Mouse (Mus musculus): ENCODE measurements around the gene Nexn. TPM values are rescaled to one million over a fixed set of nuclear protein-coding genes. Genes with fewer than 3 reads are reported as not detected.

Nexn gene
- polyA plus RNA-seq, 1 experiment from 2014 or later, result 3.8 TPM

- no peaks in the 10 kb centered on the region for H3K9me3 ChIP-seq
- no peak overlapping the region for H3K27ac ChIP-seq
- no peaks in the 10 kb centered on the region for H3K27me3 ChIP-seq (ENCODE audit: poor library complexity, severe bottlenecking)
- no peak overlapping the region for H3K4me3 ChIP-seq
- 90% methylated on average over 12 of the region's 12 CpGs for WGBS
- H3K4me1 ChIP-seq, result no peaks in the 10 kb centered on the region
- no peak for DNase-seq (ENCODE audit: extremely low spot score, low spot score)
- peaks cover 5% of the 10 kb centered on the region; the same call in 1 of the 2 replicates for H3K36me3 ChIP-seq (replicated peaks)
Observed at GRCm38 (mm10) chr3:152247708-152248107, 18.4 kb downstream of the Nexn start.

- Histone ChIP-seq H3K9me3 (no peaks in the 10 kb centered on the region), H3K4me3 (no peak overlapping the region), H3K27me3 (ENCODE audit: poor library complexity, severe bottlenecking) (no peaks in the 10 kb centered on the region), H3K36me3 (replicated peaks) (peaks cover 10% of the 10 kb centered on the region), H3K27ac (no peak overlapping the region), H3K4me1 (no peaks in the 10 kb centered on the region)
- DNase-seq (ENCODE audit: extremely low spot score, low spot score), result no peak
- WGBS, result 81% methylated on average over 5 of the region's 5 CpGs
Observed at GRCm38 (mm10) chr3:152245273-152245910, 20.8 kb downstream of the Nexn start.

GRCm38 (mm10) chr3:152243304-152243703, 22.8 kb downstream of the Nexn start:
- WGBS, result 83% methylated on average over 4 of the region's 4 CpGs
- Histone ChIP-seq H3K4me1 (no peaks in the 10 kb centered on the region), H3K27me3 (ENCODE audit: poor library complexity, severe bottlenecking) (no peaks in the 10 kb centered on the region), H3K36me3 (replicated peaks) (peaks cover 30% of the 10 kb centered on the region), H3K9me3 (no peaks in the 10 kb centered on the region), H3K27ac (no peak overlapping the region), H3K4me3 (no peak overlapping the region)
- DNase-seq (ENCODE audit: extremely low spot score, low spot score), result no peak

- no peak for DNase-seq (ENCODE audit: extremely low spot score, low spot score)
- no peaks in the 10 kb centered on the region for H3K9me3 ChIP-seq
- H3K36me3 ChIP-seq (replicated peaks), result peaks cover 52% of the 10 kb centered on the region
- no peaks in the 10 kb centered on the region for H3K27me3 ChIP-seq (ENCODE audit: poor library complexity, severe bottlenecking)
- no peaks in the 10 kb centered on the region for H3K4me1 ChIP-seq
- H3K27ac ChIP-seq, result no peak overlapping the region
- H3K4me3 ChIP-seq, result no peak overlapping the region
- whole genome bisulfite sequencing, result 83% methylated on average over 3 of the region's 3 CpGs
Observed at GRCm38 (mm10) chr3:152241098-152241497, 25.1 kb downstream of the Nexn start.

- H3K36me3 ChIP-seq (replicated peaks), result peaks cover 63% of the 10 kb centered on the region
Observed at GRCm38 (mm10) chr3:152239592-152239991, 26.6 kb downstream of the Nexn start.

GRCm38 (mm10) chr3:152238836-152239235, 27.3 kb downstream of the Nexn start:
- no peak for DNase-seq (ENCODE audit: extremely low spot score, low spot score)
- H3K36me3 ChIP-seq (replicated peaks), result peaks cover 70% of the 10 kb centered on the region

More at GRCm38 (mm10) chr3:152239592-152239991, 26.6 kb downstream of the Nexn start:
- H3K4me3 ChIP-seq, result no peak overlapping the region
- 97% methylated on average over 1 of the region's 1 CpGs for WGBS
- no peak for DNase-seq (ENCODE audit: extremely low spot score, low spot score)
- no peak overlapping the region for H3K27ac ChIP-seq
- H3K27me3 ChIP-seq (ENCODE audit: poor library complexity, severe bottlenecking), result no peaks in the 10 kb centered on the region
- H3K9me3 ChIP-seq, result no peaks in the 10 kb centered on the region
- H3K4me1 ChIP-seq, result no peaks in the 10 kb centered on the region

GRCm38 (mm10) chr3:152235805-152236204, 30.3 kb downstream of the Nexn start:
- Histone ChIP-seq H3K4me3 (no peak overlapping the region), H3K9me3 (no peaks in the 10 kb centered on the region), H3K27me3 (ENCODE audit: poor library complexity, severe bottlenecking) (no peaks in the 10 kb centered on the region), H3K27ac (no peak overlapping the region), H3K36me3 (replicated peaks) (peaks cover 99% of the 10 kb centered on the region), H3K4me1 (no peaks in the 10 kb centered on the region)
- WGBS, result 96% methylated on average over 1 of the region's 1 CpGs
- no peak for DNase-seq (ENCODE audit: extremely low spot score, low spot score)

More at GRCm38 (mm10) chr3:152238836-152239235, 27.3 kb downstream of the Nexn start:
- 78% methylated on average over 2 of the region's 2 CpGs for WGBS
- no peak overlapping the region for H3K27ac ChIP-seq
- no peaks in the 10 kb centered on the region for H3K27me3 ChIP-seq (ENCODE audit: poor library complexity, severe bottlenecking)
- no peaks in the 10 kb centered on the region for H3K4me1 ChIP-seq
- no peaks in the 10 kb centered on the region for H3K9me3 ChIP-seq
- no peak overlapping the region for H3K4me3 ChIP-seq

GRCm38 (mm10) chr3:152235238-152235637, 30.9 kb downstream of the Nexn start:
- H3K36me3 ChIP-seq (replicated peaks), result peaks cover 99% of the 10 kb centered on the region
- no peak overlapping the region for H3K27ac ChIP-seq
- no peak overlapping the region for H3K4me3 ChIP-seq
- no peaks in the 10 kb centered on the region for H3K9me3 ChIP-seq
- WGBS, result 98% methylated on average over 1 of the region's 1 CpGs
- DNase-seq (ENCODE audit: extremely low spot score, low spot score), result no peak
- H3K4me1 ChIP-seq, result no peaks in the 10 kb centered on the region
- no peaks in the 10 kb centered on the region for H3K27me3 ChIP-seq (ENCODE audit: poor library complexity, severe bottlenecking)

GRCm38 (mm10) chr3:152231333-152232100, 34.6 kb downstream of the Nexn start:
- peaks cover 100% of the 10 kb centered on the region for H3K36me3 ChIP-seq (replicated peaks)
- 72% methylated on average over 6 of the region's 6 CpGs for WGBS
- H3K27ac ChIP-seq, result no peak overlapping the region
- H3K4me3 ChIP-seq, result no peak overlapping the region
- no peaks in the 10 kb centered on the region for H3K27me3 ChIP-seq (ENCODE audit: poor library complexity, severe bottlenecking)
- no peaks in the 10 kb centered on the region for H3K9me3 ChIP-seq
- DNase-seq (ENCODE audit: extremely low spot score, low spot score), result no peak
- H3K4me1 ChIP-seq, result no peaks in the 10 kb centered on the region

- 95% methylated on average over 5 of the region's 5 CpGs for WGBS
- Histone ChIP-seq H3K27me3 (ENCODE audit: poor library complexity, severe bottlenecking) (no peaks in the 10 kb centered on the region), H3K9me3 (no peaks in the 10 kb centered on the region), H3K27ac (no peak overlapping the region), H3K36me3 (replicated peaks) (peaks cover 100% of the 10 kb centered on the region), H3K4me1 (no peaks in the 10 kb centered on the region), H3K4me3 (no peak overlapping the region)
- no peak for DNase-seq (ENCODE audit: extremely low spot score, low spot score)
Observed at GRCm38 (mm10) chr3:152229271-152229670, 36.9 kb downstream of the Nexn start.

- no peaks in the 10 kb centered on the region for H3K4me1 ChIP-seq
- no peaks in the 10 kb centered on the region for H3K27me3 ChIP-seq (ENCODE audit: poor library complexity, severe bottlenecking)
- H3K36me3 ChIP-seq (replicated peaks), result peaks cover 100% of the 10 kb centered on the region
- no peak for DNase-seq (ENCODE audit: extremely low spot score, low spot score)
- H3K9me3 ChIP-seq, result no peaks in the 10 kb centered on the region
- no peak overlapping the region for H3K27ac ChIP-seq
- 94% methylated on average over 7 of the region's 7 CpGs for WGBS
- no peak overlapping the region for H3K4me3 ChIP-seq
Observed at GRCm38 (mm10) chr3:152228843-152229242, 37.3 kb downstream of the Nexn start.

- 94% methylated on average over 7 of the region's 7 CpGs for WGBS
- no peaks in the 10 kb centered on the region for H3K4me1 ChIP-seq
- no peaks in the 10 kb centered on the region for H3K27me3 ChIP-seq (ENCODE audit: poor library complexity, severe bottlenecking)
- no peak overlapping the region for H3K27ac ChIP-seq
- H3K4me3 ChIP-seq, result no peak overlapping the region
- H3K36me3 ChIP-seq (replicated peaks), result peaks cover 100% of the 10 kb centered on the region
- DNase-seq (ENCODE audit: extremely low spot score, low spot score), result no peak
- H3K9me3 ChIP-seq, result no peaks in the 10 kb centered on the region
Observed at GRCm38 (mm10) chr3:152225906-152226305, 40.2 kb downstream of the Nexn start.

- Histone ChIP-seq H3K4me3 (no peak overlapping the region), H3K9me3 (no peaks in the 10 kb centered on the region), H3K27me3 (ENCODE audit: poor library complexity, severe bottlenecking) (no peaks in the 10 kb centered on the region), H3K4me1 (no peaks in the 10 kb centered on the region), H3K36me3 (replicated peaks) (peaks cover 100% of the 10 kb centered on the region), H3K27ac (no peak overlapping the region)
- no peak for DNase-seq (ENCODE audit: extremely low spot score, low spot score)
Observed at GRCm38 (mm10) chr3:152224918-152225317, 41.2 kb downstream of the Nexn start.

Measured in forebrain, embryonic 10.5 days (tissue).